Mouse (Mus musculus) cerebellum, adult 2 months (tissue): ENCODE results near the gene Olfr784.

Experiments used
- CTCF ChIP-seq: fragments of 200-500 bp; IDR thresholded peaks from 2 replicates; pipeline ENCODE4 v1.5.1; 2011; ENCODE audit warnings: low read depth, mild to moderate bottlenecking, control low read depth, low read length, moderate library complexity, borderline replicate concordance; ENCODE audit not compliant: insufficient read depth
- POLR2A ChIP-seq: fragments of 200-500 bp; IDR thresholded peaks from 2 replicates; pipeline ENCODE4 v1.6.1; 2011; ENCODE audit warnings: low read length, control low read depth, borderline replicate concordance; ENCODE audit not compliant: insufficient read depth

DNA sequence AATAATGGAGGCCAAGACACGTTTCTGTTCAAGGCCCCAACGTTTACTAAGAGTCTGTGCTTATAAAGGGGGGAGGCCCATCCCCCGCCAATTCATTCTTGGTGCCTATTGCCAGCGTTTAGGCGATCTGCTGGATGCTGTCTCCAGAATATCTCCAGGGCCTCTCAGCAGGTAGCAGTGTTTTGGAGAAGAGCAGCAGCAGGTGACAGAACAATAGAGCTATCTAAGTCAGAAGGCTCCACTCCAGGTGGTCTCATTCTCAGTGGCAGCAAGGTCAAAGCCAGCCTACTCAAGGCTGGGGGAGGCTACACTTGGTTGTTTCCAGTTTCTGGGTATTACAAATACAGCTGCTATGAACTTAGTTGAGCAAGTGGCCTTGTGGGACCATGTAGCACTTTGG is 17.0 kb downstream of the Olfr784 start:
- TF ChIP-seq CTCF (no peak), POLR2A (no peak)
